Mouse (Mus musculus): Measurements from ENCODE around the gene Kif2a. TPM values are rescaled to one million over a fixed set of nuclear protein-coding genes. Genes with fewer than 3 reads are reported as not detected.
"Not testable (repeated sequence)": the region's sequence is repeated elsewhere in the genome, so short reads cannot be mapped to it uniquely, and the experiment has no call there.

The Kif2a gene
- total RNA-seq, 2 experiments from 2014 or later, result 20.4 to 30.3 TPM

DNA sequence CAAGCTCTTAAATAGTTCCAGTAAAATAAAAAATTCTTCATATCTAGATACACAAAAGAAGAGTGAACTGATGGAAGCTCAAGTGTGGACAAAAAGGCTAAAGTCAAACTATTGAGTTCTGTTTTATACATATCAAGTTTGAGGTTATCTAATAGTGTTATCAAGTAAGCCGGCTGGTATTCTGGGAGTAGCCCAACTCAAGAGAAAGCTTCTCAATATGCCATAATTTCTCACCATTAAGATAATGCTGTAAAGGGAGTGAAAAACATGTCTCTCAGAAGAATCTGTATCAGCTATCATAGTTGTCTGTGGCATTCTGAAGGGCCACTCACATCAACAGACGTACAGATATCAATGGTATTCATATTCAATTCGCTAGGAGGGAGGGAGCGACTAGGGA is 13.8 kb downstream of the Kif2a start:
- H3K27ac ChIP-seq, result no peak overlapping the region
- intact Hi-C loops (cut with DNase I), result no loop called here
- no peak overlapping the region for H3K4me3 ChIP-seq
- TF ChIP-seq CTCF (IDR thresholded peaks at IDR 0.05), result no peak
- DNase-seq, result no peak

- intact Hi-C loops (cut with DNase I), result no loop called here
- no peak for DNase-seq
- Histone ChIP-seq H3K27ac (no peak overlapping the region), H3K4me3 (no peak overlapping the region)
- no peak for TF ChIP-seq CTCF (IDR thresholded peaks at IDR 0.05)
Measured at GRCm38 (mm10) chr13:107003211-107003610, 18.7 kb downstream of the Kif2a start.

DNA sequence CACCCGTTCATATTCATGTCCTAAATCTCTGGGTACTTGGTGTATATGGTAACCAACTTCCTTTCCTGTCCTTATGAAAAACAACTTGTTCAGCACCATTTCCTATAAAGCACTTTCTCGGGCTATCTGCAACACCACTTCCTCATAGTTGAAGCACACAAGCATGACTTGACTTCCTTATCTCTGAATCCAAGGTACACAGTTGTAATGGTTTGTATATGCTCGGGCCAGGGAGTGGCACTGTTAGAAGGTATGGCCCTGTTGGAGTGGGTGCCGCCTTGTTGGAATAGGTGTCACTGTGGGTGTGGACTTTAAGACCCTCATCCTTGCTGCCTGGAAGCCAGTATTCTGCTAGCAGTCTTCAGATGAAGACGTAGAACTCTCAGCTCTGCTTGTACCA is 23.3 kb downstream of the Kif2a start:
- no peak for TF ChIP-seq CTCF (IDR thresholded peaks at IDR 0.05)
- intact Hi-C loops (cut with DNase I), result no loop called here
- no peak for DNase-seq
- H3K27ac ChIP-seq, result no peak overlapping the region
- no peak overlapping the region for H3K4me3 ChIP-seq

- H3K27ac ChIP-seq, result no peak overlapping the region
- intact Hi-C loops (cut with DNase I), result no loop called here
- TF ChIP-seq CTCF (IDR thresholded peaks at IDR 0.05), result no peak
- DNase-seq, result no peak
- no peak overlapping the region for H3K4me3 ChIP-seq
Measured at GRCm38 (mm10) chr13:106998026-106998425, 23.9 kb downstream of the Kif2a start.

DNA sequence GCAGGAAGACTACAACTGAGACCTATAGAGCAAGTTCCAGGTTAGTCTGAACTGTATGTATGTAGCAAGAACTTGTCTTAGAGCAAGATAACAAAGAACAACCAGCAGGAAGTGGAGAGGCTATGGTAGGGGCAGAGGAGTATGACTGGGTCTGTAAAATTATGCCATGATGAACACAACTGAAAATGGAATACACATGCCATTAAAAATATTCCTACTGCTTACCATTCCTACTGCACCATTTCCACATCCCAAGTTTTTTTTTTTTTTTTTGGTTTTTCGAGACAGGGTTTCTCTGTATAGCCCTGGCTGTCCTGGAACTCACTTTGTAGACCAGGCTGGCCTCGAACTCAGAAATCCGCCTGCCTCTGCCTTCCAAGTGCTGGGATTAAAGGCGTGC is 24.4 kb downstream of the Kif2a start:
- H3K4me3 ChIP-seq; H3K27ac ChIP-seq; intact Hi-C loops (cut with DNase I); DNase-seq: not testable (repeated sequence)

DNA sequence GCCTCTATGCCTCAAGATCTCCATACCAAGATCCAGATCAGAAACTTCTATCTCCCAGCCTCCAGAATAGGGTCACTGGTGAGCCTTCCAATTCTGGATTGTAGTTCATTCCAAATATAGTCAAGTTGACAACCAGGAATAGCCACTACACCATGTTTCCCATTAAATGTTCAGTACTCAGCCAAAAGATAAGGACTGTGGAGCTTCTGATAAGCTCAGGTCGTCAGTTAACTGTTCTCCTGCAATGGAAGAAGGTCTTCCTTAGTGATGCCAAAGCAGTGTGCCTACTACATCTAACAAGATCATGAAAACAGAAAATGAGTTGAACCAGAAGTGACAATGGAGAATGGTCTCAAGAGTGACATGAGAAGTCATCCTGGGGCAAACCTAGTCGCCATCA is 25.0 kb downstream of the Kif2a start:
- no peak overlapping the region for H3K27ac ChIP-seq
- no peak for TF ChIP-seq CTCF (IDR thresholded peaks at IDR 0.05)
- intact Hi-C loops (cut with DNase I), result no loop called here
- no peak overlapping the region for H3K4me3 ChIP-seq
- DNase-seq, result no peak

GRCm38 (mm10) chr13:106961496-106961895 is 60.4 kb downstream of the Kif2a start:
- H3K4me3 ChIP-seq, result no peak overlapping the region
- no peak for TF ChIP-seq CTCF (IDR thresholded peaks at IDR 0.05)
- H3K27ac ChIP-seq, result no peak overlapping the region
- intact Hi-C loops (cut with DNase I), result no loop called here
- DNase-seq, result no peak

DNA sequence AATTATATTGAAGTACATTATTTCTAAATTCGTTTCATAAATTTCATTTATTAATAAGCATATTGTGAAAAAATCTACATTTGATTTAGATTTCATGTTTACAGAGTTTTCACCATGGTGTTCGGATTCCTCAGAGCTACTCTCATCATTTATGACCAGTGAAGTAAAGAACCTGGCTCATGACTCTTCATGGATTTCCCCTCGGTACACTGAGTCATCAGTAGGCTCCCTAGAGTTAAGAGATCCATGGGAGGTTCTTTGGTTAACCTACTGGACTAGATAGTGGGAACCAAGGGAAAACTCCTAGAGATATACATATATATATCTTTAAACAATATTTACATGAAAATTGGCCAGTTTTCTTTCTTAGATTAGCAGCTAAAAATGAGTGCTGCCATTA is 61.4 kb downstream of the Kif2a start:
- Histone ChIP-seq H3K27ac (no peak overlapping the region), H3K4me3 (no peak overlapping the region)
- TF ChIP-seq CTCF (IDR thresholded peaks at IDR 0.05), result no peak
- intact Hi-C loops (cut with DNase I), result no loop called here
- no peak for DNase-seq

GRCm38 (mm10) chr13:106958286-106958685 is 63.6 kb downstream of the Kif2a start:
- intact Hi-C loops (cut with DNase I), result no loop called here
- no peak for TF ChIP-seq CTCF (IDR thresholded peaks at IDR 0.05)

GRCm38 (mm10) chr13:106957554-106957953 is 64.4 kb downstream of the Kif2a start:
- intact Hi-C loops (cut with DNase I), result no loop called here
- Histone ChIP-seq H3K27ac (no peak overlapping the region), H3K4me3 (no peak overlapping the region)
- TF ChIP-seq CTCF (IDR thresholded peaks at IDR 0.05), result no peak
- DNase-seq, result no peak

More at GRCm38 (mm10) chr13:106958286-106958685, 63.6 kb downstream of the Kif2a start:
- Histone ChIP-seq H3K27ac (no peak overlapping the region), H3K4me3 (no peak overlapping the region)
- no peak for DNase-seq

- DNase-seq, result no peak
- Histone ChIP-seq H3K27ac (no peak overlapping the region), H3K4me3 (no peak overlapping the region)
- intact Hi-C loops (cut with DNase I), result no loop called here
- TF ChIP-seq CTCF (IDR thresholded peaks at IDR 0.05), result no peak
Measured at GRCm38 (mm10) chr13:106954880-106955279, 67.0 kb downstream of the Kif2a start.

DNA sequence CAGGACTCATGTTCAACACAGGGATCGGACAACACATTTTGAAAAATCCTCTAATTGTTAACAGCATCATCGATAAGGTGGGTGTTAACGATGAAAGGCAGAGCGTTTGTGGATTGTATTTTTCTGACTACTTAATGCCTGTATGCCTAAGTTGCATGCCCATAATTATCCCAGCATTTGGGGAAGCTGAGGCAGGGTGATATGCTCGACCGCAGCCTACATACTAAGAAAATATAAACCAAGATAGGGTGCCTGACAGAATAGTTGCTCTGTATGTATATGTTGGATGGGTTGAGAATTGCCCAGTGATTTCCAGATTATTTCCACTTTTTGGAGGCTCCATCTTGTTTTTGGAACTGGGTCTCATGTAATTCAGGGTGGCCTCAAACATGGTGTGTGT is 74.3 kb downstream of the Kif2a start:
- peak overlapping the region; percentile 93 for H3K27ac ChIP-seq
- DNase-seq, result no peak
- peak overlapping the region; percentile 91 for H3K4me3 ChIP-seq
- TF ChIP-seq CTCF (IDR thresholded peaks at IDR 0.05), result no peak
- intact Hi-C loops (cut with DNase I), result loop anchor here (2.0 kb wide), 2 partner anchors 73 to 153 kb away; no protein-coding TSS in a partner anchor

- Histone ChIP-seq H3K27ac (peak within 1 kb of the TSS; percentile 93), H3K4me3 (peak within 1 kb of the TSS; percentile 91)
- no peak for TF ChIP-seq CTCF (IDR thresholded peaks at IDR 0.05)
- DNase-seq, result peak; percentile 97
- intact Hi-C loops (cut with DNase I), result loop anchor here (2.0 kb wide), 2 partner anchors 74 to 154 kb away; no protein-coding TSS in a partner anchor
Measured at GRCm38 (mm10) chr13:106946594-106947540, 75.1 kb downstream of the Kif2a start, which contains the start of gene Dimt1. Gene Dimt1, plus strand, starts transcription at chr13:106947127.

All from gastrocnemius, adult 2 months (tissue).